Mouse (Mus musculus) kidney, postnatal 36 days (tissue): ENCODE data around the gene Zfp36l2.

Experiments used
- DNase-seq, 2 experiments: peaks; one replicate each; pipeline ENCODE4 v3.0.0; 2021 to 2022; ENCODE audit warnings: mixed read lengths in 2 of 2

Gene Zfp36l2

DNA sequence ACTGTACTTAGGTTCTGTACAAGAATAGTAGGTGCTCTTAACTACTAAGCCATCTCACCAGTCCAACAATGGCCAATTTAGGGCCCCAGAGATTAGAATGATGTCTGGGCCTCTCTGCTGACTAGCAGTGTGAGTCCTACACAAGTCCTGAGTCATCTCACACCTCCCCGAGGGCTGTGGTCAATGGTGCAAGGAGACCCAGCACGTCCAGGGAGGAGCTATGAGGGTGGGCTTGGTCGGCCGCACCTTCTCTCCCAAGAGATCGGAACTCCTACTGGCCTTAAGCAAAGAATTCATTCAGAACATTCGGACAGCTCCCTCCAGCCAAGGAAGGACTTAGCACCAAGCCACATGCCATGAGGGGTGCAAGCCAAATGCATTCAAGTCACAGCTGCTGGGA lies 36.4 kb downstream of the Zfp36l2 start:
- peak in 1 of 2 experiments; percentile 7 for DNase-seq

DNA sequence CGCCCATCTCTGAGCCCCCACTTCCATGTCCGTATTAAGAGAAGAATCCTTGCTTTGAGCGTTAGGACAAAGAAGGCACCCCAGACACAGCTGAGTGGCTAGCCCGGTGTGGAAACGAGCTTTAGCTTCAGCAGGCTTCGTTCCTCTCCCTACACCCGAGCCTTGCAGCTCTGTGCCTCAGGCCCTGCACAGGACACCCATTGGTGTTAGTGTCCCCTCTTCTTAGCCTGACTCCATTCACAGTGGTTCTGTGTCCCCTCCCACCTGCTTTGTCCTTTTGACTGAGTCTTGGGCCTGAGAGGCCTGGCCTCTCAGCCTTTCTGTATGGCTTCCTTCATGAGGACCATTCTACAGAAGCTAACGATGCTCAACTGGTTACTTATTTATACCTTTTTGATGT lies 37.5 kb downstream of the Zfp36l2 start:
- peak in 1 of 2 experiments; percentile 1 for DNase-seq

DNA sequence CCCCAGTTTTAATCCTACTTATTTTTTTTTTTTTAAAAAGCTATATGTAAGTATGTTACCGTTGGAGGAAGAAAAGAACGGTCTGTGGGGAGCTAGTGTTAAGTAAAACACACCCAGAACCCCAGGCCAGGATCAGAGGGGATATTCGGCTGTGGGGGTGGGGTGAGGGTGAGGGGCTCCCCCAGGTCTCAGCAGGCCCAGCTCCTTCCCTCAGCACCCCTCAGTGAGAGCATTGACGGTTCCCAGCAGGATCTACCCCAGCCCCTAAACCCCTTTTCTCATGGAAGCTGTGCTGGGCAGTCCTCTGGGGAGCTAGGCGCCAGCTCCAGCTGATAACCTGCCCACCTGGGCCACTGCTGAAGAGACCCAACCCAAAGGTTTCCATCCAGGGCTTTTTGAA lies 38.2 kb downstream of the Zfp36l2 start:
- peak in 1 of 2 experiments; percentile 1 for DNase-seq

DNA sequence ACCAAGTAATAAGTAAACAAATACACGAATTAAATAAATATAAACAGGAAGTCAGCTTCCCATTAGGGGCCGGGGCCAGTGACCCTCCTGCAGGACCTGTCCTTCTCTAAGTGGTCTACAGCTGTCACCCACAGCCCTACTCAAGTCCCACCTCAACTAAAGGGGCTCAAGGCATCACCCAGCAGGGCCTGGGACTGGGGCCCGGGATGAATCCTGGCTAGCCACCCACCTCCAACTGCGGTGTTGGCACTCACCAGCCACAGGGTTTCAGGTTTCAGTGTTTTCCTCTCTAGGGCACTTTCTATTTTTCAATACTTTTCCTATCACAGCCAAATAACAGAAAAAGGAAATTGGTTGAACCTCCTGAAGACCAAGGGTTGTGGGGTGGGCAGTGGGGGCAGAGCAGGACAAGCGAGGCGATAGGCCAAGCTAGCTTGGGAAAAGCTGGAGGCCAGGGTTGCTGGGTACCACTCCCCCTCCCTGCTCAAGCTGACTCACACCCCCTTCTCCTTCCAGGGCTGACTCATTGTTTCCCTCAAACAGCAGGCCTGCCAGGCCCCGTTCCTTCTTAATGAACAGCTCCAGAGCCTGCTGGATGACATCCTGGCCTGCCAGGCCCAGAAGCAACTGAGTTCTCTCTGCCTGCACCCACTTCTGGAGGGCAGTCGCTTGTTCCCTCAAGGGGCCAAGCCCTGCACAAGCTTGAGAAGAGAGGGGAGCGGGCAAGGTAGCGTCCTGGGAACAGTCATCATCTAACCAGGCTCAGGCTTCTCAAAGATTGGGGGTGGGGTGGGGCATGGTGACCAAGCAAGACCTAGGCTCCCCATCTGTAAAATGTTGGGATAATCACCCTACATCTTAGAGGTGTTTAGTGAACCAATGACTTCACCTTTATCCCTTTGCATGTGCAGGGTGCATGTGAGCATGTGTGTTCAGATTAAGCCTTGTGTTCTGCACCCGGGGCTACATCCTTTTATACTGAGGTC lies 39.0 kb downstream of the Zfp36l2 start:
- DNase-seq = peak; percentile 61 to 81

DNA sequence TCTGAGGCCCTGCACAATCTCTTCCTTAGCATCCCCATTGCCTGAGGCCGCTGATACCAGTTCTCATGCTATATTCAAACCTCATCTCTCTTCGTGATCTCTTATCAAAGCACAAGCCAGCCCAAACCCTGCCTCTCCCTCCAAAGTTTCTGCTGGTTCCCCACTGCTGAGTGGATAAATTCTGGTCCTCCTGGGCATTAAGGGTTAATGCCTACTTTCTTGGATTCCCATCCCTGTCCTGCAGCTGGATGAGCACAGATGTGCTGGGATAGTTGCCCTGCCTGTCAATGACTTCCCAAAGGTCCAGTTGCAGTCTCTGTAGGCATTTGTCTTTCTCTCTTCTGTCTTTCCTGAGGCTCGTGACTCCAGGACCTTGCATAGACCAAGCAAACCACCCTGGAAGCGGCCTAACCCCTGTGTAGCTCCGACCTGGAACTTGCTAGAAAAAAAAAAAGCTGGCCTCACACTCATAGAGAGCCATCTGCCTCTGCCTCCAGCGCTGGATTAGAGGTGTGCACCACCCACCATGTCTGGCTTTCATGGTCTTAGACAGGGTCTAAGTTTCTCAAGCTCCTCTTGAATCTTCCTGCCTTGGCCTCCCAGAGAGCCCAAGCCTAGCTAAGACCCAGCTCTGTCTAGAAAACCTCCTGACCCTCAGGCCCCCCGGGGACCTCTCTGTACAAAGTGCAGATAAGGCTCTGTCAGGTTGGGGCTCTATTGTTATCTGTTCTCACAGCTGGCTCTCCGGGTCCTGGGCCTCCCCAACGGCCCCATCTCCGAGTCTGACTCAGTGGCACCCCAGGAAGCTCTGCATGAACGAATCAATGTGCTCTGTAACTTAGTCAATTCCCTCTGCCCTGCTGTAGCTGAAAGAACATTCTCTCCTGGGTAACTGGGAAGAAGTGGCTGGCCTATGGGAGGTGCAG lies 40.3 kb downstream of the Zfp36l2 start:
- DNase-seq = no peak

DNA sequence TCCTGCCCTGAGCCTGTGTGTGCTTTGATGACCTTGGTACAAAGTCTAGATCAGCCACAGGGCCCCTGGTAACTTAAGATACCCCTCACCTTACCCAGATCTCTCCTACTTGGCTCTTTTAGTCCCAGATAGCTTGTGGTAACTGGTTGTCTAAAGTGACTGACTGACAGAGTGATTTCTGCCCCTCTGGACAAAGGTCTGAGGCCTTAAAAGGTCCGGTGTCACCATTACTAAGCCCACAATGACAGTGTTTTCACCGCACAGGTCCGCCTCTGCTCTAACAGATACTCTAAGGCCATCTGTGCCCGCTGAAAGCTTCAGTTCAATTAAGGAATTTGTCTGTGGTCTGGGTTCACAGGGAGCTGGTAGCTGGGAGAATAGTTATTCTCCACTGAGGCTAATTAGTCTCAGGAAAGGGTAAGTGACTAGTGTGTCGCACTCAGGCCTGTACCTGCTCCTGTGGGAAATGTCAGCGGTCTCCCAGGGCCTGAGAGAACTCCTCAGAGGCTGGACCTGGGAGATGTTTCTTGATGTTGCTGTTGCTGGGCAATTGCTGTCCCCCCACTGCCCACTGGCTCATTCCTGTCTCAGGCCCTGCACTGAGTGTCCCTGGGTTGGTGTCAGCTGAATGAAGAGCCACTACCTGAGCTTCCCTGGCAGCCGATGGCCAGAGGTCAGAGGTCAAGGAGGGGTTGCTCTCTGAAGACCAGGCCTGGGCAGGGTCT lies 41.1 kb downstream of the Zfp36l2 start:
- DNase-seq = peak in 1 of 2 experiments; percentile 40

DNA sequence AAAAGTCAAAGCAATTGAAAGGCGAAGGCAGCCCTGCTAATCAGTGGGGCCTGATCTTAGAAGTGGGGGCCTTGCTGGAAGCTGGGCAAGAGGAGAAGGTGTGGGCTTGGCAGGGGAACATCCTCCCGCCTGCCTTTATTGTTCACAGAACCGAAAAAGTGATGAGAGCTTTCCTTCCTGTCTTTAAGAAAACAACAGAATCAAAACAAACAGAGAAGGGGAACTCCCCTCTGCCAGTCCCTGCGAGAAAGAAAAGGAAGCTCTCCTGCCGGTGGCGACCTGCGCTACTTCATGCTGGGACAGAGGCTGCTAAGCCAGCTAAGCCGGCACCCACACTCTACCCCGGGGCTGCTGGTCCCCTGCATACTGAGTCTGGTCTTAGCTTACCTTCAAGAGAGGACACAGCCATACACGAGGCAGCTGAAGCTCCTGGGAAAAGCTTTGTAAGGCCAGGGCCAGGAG lies 41.9 kb downstream of the Zfp36l2 start:
- DNase-seq = peak; percentile 54 to 72

DNA sequence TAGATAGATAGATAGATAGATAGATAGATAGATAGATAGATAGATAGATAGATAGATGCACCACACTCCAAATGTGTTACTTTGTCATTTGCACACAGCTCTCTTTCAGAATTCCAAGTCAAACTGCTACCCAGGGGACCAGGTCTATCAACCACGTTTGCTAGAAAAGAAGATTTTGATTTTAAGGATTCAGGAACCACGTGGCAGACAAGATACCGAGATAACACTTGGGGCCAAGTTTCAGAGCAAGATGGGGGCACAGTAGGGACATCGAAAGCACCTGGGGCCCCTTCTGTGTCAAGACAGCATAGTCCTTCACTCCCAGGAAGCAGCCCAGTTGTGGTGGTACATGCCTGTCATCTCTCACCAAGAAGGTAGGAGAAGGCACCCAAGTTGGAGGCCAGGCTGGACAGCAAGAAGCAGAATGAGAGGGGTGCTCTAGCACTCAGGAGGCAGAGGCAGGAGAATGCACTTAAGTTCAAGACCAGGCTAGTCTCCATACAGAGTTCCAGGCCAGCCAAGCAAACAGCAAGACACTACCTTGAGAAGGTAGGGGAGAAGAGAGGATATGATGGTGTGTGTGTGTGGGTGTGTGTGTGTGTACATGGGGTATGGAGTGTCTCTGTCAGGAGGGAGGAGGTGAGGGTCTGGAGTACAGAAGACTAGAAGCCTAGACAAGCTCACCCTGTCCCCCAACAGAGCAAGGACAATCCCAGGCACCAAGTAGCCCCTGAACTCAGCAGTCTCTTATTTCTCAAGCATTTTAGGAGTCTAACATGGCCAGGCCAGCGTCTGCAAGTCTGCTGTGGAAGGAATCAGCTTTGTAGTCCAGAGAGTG lies 42.8 kb downstream of the Zfp36l2 start:
- no peak for DNase-seq

DNA sequence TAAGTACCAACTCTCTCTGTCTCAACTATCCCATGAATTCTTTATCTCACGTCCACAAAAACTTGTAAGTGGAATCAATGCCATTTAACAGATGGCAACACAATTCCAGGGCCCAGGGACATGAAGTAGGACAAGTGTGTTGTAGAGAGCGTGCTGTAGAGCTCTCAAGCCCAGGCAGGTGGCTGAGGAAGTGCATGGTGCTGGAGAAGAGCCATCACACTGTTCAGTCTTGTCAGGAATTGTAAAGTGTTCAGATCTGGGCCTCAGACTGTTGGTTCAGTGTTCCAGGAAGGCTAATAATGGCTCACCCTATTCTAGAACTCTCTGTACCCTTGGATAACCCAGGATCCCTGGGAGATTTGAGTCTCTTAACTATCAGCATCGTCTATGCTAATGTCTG lies 43.6 kb downstream of the Zfp36l2 start:
- no peak for DNase-seq

DNA sequence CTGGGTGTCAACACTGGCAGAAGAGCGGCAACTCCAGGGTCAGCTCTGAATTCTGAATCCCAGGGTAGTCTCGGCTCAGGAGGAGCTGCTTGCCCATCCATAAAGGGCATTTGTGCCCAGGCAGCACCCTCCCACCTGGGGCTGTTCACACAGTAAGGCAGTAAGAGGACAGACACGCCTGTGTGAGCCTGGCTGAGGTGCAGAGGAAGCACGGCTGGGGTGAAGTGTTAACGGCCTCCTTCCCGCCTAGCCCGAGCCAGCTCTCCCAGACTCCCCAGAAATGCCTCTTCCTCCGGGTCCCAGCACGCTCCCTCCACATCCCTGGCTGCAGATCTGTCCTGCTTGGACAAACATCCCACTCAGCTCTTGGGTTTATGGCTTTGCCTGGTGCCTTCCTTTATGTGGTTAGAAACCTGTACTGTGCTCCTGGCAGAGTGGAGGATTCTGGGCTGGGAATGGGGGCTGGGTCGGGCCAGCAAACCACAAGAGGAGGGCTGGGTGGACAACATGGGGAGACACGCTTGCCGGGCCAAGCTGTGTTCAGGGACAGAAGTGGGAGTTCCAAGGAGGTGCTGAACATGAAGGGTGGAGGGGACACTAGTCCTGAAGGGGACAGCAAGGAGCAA lies 44.4 kb downstream of the Zfp36l2 start:
- peak; percentile 67 to 76 for DNase-seq

DNA sequence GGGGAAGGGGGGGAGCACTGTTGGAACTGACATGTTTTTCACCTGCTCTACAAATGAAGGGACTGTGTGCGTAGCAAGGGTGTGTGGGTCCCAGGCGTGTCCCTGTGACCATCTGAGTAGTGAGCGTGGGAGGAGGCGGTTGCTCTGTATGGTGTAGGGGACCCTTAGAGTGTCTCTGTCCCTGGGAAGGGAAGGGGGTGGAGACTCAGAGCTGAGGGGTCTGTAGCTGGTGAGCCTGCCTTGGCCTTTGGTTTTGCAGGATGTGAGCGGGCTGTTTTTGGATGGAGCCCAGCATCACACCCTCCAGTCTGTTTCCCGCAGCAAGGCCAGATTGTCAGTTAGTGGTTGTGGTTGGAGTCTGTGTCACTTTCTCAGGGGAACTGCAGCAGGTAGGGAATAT lies 46.1 kb downstream of the Zfp36l2 start:
- DNase-seq = peak; percentile 56 to 67

DNA sequence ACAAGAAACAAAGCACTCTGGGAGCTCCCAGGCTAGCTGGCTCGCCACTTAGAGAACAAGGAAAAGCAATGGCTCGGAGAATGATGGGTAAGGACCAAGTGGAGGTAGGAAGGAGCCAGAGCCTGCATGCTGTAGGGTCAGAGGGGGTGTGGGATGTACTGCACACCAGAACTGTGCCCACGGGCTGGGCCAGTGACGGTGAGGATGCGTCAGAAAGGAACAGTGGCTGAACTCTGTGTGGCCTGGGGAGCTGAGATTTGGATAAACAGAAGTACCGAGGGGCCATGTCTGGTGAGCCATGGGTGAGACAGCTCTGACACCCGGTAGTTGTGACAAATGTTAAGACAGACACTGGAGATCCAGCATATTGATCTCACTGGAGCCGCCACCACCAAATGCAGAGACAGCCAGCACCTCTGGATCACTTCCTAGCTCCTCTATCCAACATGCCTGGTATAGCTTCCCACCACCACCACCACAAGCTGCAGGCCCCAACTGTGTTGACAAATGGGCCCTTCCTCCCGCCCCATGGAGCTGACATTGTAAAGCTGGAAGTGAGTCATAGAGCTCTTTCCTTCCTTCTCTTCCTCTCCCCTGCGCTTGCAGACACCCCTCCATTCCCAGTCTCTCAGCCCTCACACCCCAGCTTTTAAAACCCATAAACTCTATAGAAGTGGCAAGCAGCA lies 46.8 kb downstream of the Zfp36l2 start:
- peak; percentile 51 to 58 for DNase-seq

DNA sequence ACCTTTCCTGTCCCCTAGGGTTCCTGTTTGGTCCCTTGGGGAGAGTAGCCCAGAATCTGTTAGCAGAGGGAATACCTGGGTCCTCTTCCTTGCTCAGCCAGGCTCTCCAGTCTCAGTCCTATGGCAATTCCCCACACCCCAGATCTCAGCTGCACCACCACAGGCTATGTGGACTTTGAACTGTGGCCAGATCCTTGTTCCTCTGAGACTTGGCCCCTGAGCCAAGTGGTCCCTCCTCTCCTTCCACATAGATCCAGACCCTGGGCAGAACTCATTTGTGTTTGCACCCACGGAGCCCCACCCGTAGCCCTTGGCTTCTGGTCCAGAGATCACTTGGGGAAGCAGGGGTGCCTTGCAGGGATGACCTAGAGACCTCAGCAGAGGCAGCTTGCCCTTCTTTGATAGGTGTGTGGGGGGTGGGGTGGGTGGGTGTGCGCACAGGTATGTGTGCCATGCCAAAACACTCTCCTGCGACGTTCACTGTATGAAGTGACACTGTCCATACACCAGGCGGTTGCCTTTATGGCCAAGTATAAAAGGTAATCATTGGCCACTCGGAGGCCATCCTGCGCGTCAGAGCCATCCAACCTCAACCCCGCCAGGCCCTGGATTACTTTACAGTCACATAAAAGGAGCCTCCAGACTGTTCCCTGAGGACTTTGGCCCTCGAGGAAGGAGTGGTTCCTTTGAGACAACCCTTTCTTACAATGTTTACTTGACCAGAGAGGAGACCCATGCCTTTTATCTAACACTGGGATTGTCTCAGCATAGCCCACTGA lies 50.2 kb downstream of the Zfp36l2 start:
- DNase-seq = peak; percentile 79 to 88

DNA sequence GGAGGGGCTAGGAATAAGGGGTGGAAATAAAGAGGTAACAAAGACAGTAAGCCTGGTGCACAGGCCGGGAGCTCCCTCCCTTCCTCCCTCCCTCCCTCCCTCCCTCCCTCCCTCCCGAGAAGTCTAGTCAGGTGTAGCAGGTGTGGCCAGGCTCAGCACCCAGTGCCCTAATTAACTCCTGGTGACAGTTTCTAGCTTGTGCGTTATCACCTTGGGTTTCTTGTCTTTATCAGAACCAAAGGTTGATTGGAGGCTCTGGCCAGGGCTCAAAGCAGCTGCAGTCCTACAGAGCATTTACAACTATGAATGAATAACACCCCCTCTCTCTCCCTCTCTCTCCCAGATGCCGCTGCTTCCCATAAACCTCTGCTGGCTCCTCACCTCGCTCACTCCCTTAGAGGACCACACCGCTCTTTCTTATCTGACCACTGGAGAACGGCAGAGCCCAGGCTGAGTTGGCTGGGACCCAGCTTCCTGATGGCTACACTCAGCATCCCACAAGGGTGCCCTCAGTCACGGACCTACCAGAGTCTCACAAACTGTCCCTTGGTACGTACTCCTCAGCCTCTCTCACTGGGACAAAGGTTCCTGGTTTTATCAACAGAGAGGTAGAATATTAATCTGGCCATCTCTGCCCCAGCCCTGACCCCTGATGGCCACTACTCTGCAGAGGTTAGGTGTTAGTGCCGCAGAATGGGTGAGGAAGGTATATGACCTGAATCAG lies 50.9 kb downstream of the Zfp36l2 start:
- DNase-seq = peak; percentile 71 to 72

DNA sequence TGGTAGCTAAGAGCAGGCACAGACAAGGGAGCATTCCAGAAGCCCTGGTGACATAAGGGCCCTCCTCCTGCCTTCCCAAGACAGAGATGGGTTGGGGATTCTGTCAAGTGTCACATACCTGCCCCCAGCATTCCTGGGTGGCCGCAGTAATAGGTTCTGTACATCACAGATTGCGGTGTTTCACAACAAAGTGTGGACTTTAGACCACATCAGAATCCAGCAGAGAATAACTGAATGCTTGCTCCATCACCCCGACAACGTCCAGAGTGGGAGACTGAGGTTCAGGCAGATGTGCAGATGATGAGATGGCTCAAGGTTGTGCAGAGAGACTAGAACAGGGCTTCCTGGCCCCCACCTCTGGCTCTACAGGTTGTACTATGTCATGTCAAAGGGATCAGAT lies 51.5 kb downstream of the Zfp36l2 start:
- no peak for DNase-seq

DNA sequence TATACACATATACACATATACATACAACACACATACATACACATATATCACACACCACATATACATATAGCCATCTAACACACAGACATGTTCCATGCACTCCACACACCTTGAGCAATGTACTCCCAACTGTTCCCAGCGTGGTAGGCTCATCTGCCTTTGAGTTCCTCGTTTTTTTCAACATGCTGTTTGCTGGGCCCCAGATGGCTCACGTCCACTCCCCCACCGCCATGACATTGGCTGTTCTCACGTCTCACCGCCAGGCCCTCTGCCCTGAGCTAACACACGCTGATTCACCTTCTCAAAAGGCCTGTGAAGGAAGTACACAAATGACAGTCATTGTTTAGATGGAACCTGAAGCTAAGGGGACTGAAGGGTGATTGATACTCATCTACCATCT lies 52.5 kb downstream of the Zfp36l2 start:
- no peak for DNase-seq
